Mouse (Mus musculus): ENCODE measurements at regions not wholly inside any gene's neighbourhood (a gene's known extent, or its start where the extent isn't known, plus 50 kb on each side); places are given as distances from the start of the nearest gene placed in this dataset.

- Histone ChIP-seq H3K27ac (ENCODE audit: low read depth, low read length) (no peak overlapping the region), H3K9me3 (ENCODE audit: control insufficient read depth, low read length) (no peaks in the 10 kb centered on the region), H3K36me3 (ENCODE audit: control insufficient read depth, insufficient read depth, low read length) (no peaks in the 10 kb centered on the region), H3K4me2 (ENCODE audit: low read depth, low read length) (no peak overlapping the region), H3K9ac (replicated peaks; ENCODE audit: low read depth, low read length) (no peak overlapping the region), H3K4me1 (ENCODE audit: control insufficient read depth, insufficient read depth, low read length) (0 out of 2 replicates have a peak, but pooled peaks cover 2% of the 10 kb centered on the region), H3K27me3 (ENCODE audit: control insufficient read depth, insufficient read depth, low read length) (no peaks in the 10 kb centered on the region), H3K4me3 (ENCODE audit: low read depth, low read length) (no peak overlapping the region)
- WGBS = 72% methylated on average over 3 of the region's 3 CpGs
- no peak for ATAC-seq (ENCODE audit: low read depth)
These were observed 243.6 kb downstream of the Sp3 start for GRCm38 (mm10) chr2:72736685-72737084.

- H3K9ac ChIP-seq (replicated peaks; ENCODE audit: low read depth, low read length) = no peak overlapping the region
- no peak overlapping the region for H3K27ac ChIP-seq (ENCODE audit: low read depth, low read length)
- H3K4me1 ChIP-seq (ENCODE audit: control insufficient read depth, insufficient read depth, low read length) = 0 out of 2 replicates have a peak, but pooled peaks cover 2% of the 10 kb centered on the region
- WGBS = 46% methylated on average over 22 of the region's 22 CpGs
- no peaks in the 10 kb centered on the region for H3K9me3 ChIP-seq (ENCODE audit: control insufficient read depth, low read length)
- no peaks in the 10 kb centered on the region for H3K36me3 ChIP-seq (ENCODE audit: control insufficient read depth, insufficient read depth, low read length)
- H3K4me3 ChIP-seq (ENCODE audit: low read depth, low read length) = no peak overlapping the region
- peak overlapping the region; percentile 21 for H3K4me2 ChIP-seq (ENCODE audit: low read depth, low read length)
- H3K27me3 ChIP-seq (ENCODE audit: control insufficient read depth, insufficient read depth, low read length) = no peaks in the 10 kb centered on the region
- peak; percentile 54; the same call in 1 of the 2 replicates for ATAC-seq (ENCODE audit: low read depth)
These were observed 239.6 kb downstream of the Sp3 start for GRCm38 (mm10) chr2:72740391-72741361.

- no peak for ATAC-seq (ENCODE audit: low read depth)
- Histone ChIP-seq H3K4me3 (ENCODE audit: low read depth, low read length) (no peak overlapping the region), H3K9ac (replicated peaks; ENCODE audit: low read depth, low read length) (no peak overlapping the region), H3K36me3 (ENCODE audit: control insufficient read depth, insufficient read depth, low read length) (no peaks in the 10 kb centered on the region), H3K4me2 (ENCODE audit: low read depth, low read length) (no peak overlapping the region), H3K9me3 (ENCODE audit: control insufficient read depth, low read length) (no peaks in the 10 kb centered on the region), H3K4me1 (ENCODE audit: control insufficient read depth, insufficient read depth, low read length) (0 out of 2 replicates have a peak, but pooled peaks cover 2% of the 10 kb centered on the region), H3K27ac (ENCODE audit: low read depth, low read length) (no peak overlapping the region), H3K27me3 (ENCODE audit: control insufficient read depth, insufficient read depth, low read length) (no peaks in the 10 kb centered on the region)
- WGBS = 91% methylated on average over 5 of the region's 5 CpGs
These were observed 238.5 kb downstream of the Sp3 start for GRCm38 (mm10) chr2:72741746-72742145.

GRCm38 (mm10) chr2:72743651-72744050 is 236.6 kb downstream of the Sp3 start:
- H3K4me2 ChIP-seq (ENCODE audit: low read depth, low read length) = no peak overlapping the region
- no peaks in the 10 kb centered on the region for H3K27me3 ChIP-seq (ENCODE audit: control insufficient read depth, insufficient read depth, low read length)
- ATAC-seq (ENCODE audit: low read depth) = no peak
- H3K27ac ChIP-seq (ENCODE audit: low read depth, low read length) = no peak overlapping the region
- H3K36me3 ChIP-seq (ENCODE audit: control insufficient read depth, insufficient read depth, low read length) = no peaks in the 10 kb centered on the region
- WGBS = 82% methylated on average over 3 of the region's 3 CpGs
- H3K9ac ChIP-seq (replicated peaks; ENCODE audit: low read depth, low read length) = no peak overlapping the region
- no peak overlapping the region for H3K4me3 ChIP-seq (ENCODE audit: low read depth, low read length)
- H3K4me1 ChIP-seq (ENCODE audit: control insufficient read depth, insufficient read depth, low read length) = 0 out of 2 replicates have a peak, but pooled peaks cover 2% of the 10 kb centered on the region
- H3K9me3 ChIP-seq (ENCODE audit: control insufficient read depth, low read length) = no peaks in the 10 kb centered on the region

GRCm38 (mm10) chr2:72744901-72745300 is 235.3 kb downstream of the Sp3 start:
- no peak for ATAC-seq (ENCODE audit: low read depth)
- no peak overlapping the region for H3K4me3 ChIP-seq (ENCODE audit: low read depth, low read length)
- no peaks in the 10 kb centered on the region for H3K27me3 ChIP-seq (ENCODE audit: control insufficient read depth, insufficient read depth, low read length)
- H3K27ac ChIP-seq (ENCODE audit: low read depth, low read length) = no peak overlapping the region
- no peaks in the 10 kb centered on the region for H3K36me3 ChIP-seq (ENCODE audit: control insufficient read depth, insufficient read depth, low read length)
- 83% methylated on average over 4 of the region's 4 CpGs for WGBS
- 0 out of 2 replicates have a peak, but pooled peaks cover 2% of the 10 kb centered on the region for H3K4me1 ChIP-seq (ENCODE audit: control insufficient read depth, insufficient read depth, low read length)
- H3K9me3 ChIP-seq (ENCODE audit: control insufficient read depth, low read length) = no peaks in the 10 kb centered on the region
- no peak overlapping the region for H3K4me2 ChIP-seq (ENCODE audit: low read depth, low read length)
- no peak overlapping the region for H3K9ac ChIP-seq (replicated peaks; ENCODE audit: low read depth, low read length)

- no peaks in the 10 kb centered on the region for H3K9me3 ChIP-seq (ENCODE audit: control insufficient read depth, low read length)
- H3K4me2 ChIP-seq (ENCODE audit: low read depth, low read length) = no peak overlapping the region
- ATAC-seq (ENCODE audit: low read depth) = no peak
- no peaks in the 10 kb centered on the region for H3K27me3 ChIP-seq (ENCODE audit: control insufficient read depth, insufficient read depth, low read length)
- no peaks in the 10 kb centered on the region for H3K4me1 ChIP-seq (ENCODE audit: control insufficient read depth, insufficient read depth, low read length)
- WGBS = 59% methylated on average over 16 of the region's 16 CpGs
- no peak overlapping the region for H3K27ac ChIP-seq (ENCODE audit: low read depth, low read length)
- no peak overlapping the region for H3K4me3 ChIP-seq (ENCODE audit: low read depth, low read length)
- H3K9ac ChIP-seq (replicated peaks; ENCODE audit: low read depth, low read length) = no peak overlapping the region
- no peaks in the 10 kb centered on the region for H3K36me3 ChIP-seq (ENCODE audit: control insufficient read depth, insufficient read depth, low read length)
These were observed 233.6 kb downstream of the Sp3 start for GRCm38 (mm10) chr2:72746476-72747215.

- Histone ChIP-seq H3K36me3 (ENCODE audit: control insufficient read depth, insufficient read depth, low read length) (no peaks in the 10 kb centered on the region), H3K4me2 (ENCODE audit: low read depth, low read length) (no peak overlapping the region), H3K4me1 (ENCODE audit: control insufficient read depth, insufficient read depth, low read length) (no peaks in the 10 kb centered on the region), H3K27ac (ENCODE audit: low read depth, low read length) (no peak overlapping the region), H3K27me3 (ENCODE audit: control insufficient read depth, insufficient read depth, low read length) (no peaks in the 10 kb centered on the region), H3K9me3 (ENCODE audit: control insufficient read depth, low read length) (no peaks in the 10 kb centered on the region), H3K9ac (replicated peaks; ENCODE audit: low read depth, low read length) (no peak overlapping the region), H3K4me3 (ENCODE audit: low read depth, low read length) (no peak overlapping the region)
- 86% methylated on average over 5 of the region's 5 CpGs for WGBS
- ATAC-seq (ENCODE audit: low read depth) = no peak
These were observed 232.9 kb downstream of the Sp3 start for GRCm38 (mm10) chr2:72747299-72747698.

- H3K27ac ChIP-seq (ENCODE audit: low read depth, low read length) = no peak overlapping the region
- no peaks in the 10 kb centered on the region for H3K27me3 ChIP-seq (ENCODE audit: control insufficient read depth, insufficient read depth, low read length)
- H3K4me2 ChIP-seq (ENCODE audit: low read depth, low read length) = no peak overlapping the region
- no peaks in the 10 kb centered on the region for H3K36me3 ChIP-seq (ENCODE audit: control insufficient read depth, insufficient read depth, low read length)
- H3K4me3 ChIP-seq (ENCODE audit: low read depth, low read length) = no peak overlapping the region
- no peaks in the 10 kb centered on the region for H3K9me3 ChIP-seq (ENCODE audit: control insufficient read depth, low read length)
- no peak overlapping the region for H3K9ac ChIP-seq (replicated peaks; ENCODE audit: low read depth, low read length)
- 100% methylated on average over 1 of the region's 1 CpGs for WGBS
- no peak for ATAC-seq (ENCODE audit: low read depth)
- no peaks in the 10 kb centered on the region for H3K4me1 ChIP-seq (ENCODE audit: control insufficient read depth, insufficient read depth, low read length)
These were observed 230.8 kb downstream of the Sp3 start for GRCm38 (mm10) chr2:72749495-72749894.

- Histone ChIP-seq H3K27me3 (ENCODE audit: control insufficient read depth, insufficient read depth, low read length) (no peaks in the 10 kb centered on the region), H3K9me3 (ENCODE audit: control insufficient read depth, low read length) (no peaks in the 10 kb centered on the region), H3K4me1 (ENCODE audit: control insufficient read depth, insufficient read depth, low read length) (no peaks in the 10 kb centered on the region), H3K4me2 (ENCODE audit: low read depth, low read length) (no peak overlapping the region), H3K36me3 (ENCODE audit: control insufficient read depth, insufficient read depth, low read length) (no peaks in the 10 kb centered on the region), H3K4me3 (ENCODE audit: low read depth, low read length) (no peak overlapping the region), H3K27ac (ENCODE audit: low read depth, low read length) (no peak overlapping the region), H3K9ac (replicated peaks; ENCODE audit: low read depth, low read length) (no peak overlapping the region)
- WGBS = 91% methylated on average over 1 of the region's 1 CpGs
- ATAC-seq (ENCODE audit: low read depth) = no peak
These were observed 228.8 kb downstream of the Sp3 start for GRCm38 (mm10) chr2:72751441-72751840.
